Mouse (Mus musculus) embryo, embryonic 11 days (tissue): ENCODE results near the gene D430042O09Rik.

ENCODE experiments used
- DNase-seq: peaks from one replicate; pipeline ENCODE4 v3.0.0-alpha.2; 2015

The D430042O09Rik gene

GRCm38 (mm10) chr7:125741271-125741703 lies 33.6 kb downstream of the D430042O09Rik start:
- DNase-seq: no peak

- DNase-seq: no peak
These were observed 37.1 kb downstream of the D430042O09Rik start for GRCm38 (mm10) chr7:125744774-125745173.

- DNase-seq: no peak
These were observed 39.1 kb downstream of the D430042O09Rik start for GRCm38 (mm10) chr7:125746621-125747315.

- DNase-seq: peak; percentile 11
These were observed 39.6 kb downstream of the D430042O09Rik start for GRCm38 (mm10) chr7:125747316-125747690.

GRCm38 (mm10) chr7:125748186-125748585 lies 40.5 kb downstream of the D430042O09Rik start:
- DNase-seq: peak; percentile 67

GRCm38 (mm10) chr7:125752699-125753325 lies 45.1 kb downstream of the D430042O09Rik start:
- DNase-seq: no peak

GRCm38 (mm10) chr7:125753326-125753715 lies 45.6 kb downstream of the D430042O09Rik start:
- DNase-seq: no peak

- DNase-seq: no peak
These were observed 49.1 kb downstream of the D430042O09Rik start for GRCm38 (mm10) chr7:125756806-125757205.

- no peak for DNase-seq
These were observed 50.4 kb downstream of the D430042O09Rik start for GRCm38 (mm10) chr7:125757896-125758623.

- DNase-seq: no peak
These were observed 54.6 kb downstream of the D430042O09Rik start for GRCm38 (mm10) chr7:125762289-125762688.

GRCm38 (mm10) chr7:125762883-125763830 lies 55.5 kb downstream of the D430042O09Rik start:
- DNase-seq: peak; percentile 30

- no peak for DNase-seq
These were observed 56.7 kb downstream of the D430042O09Rik start for GRCm38 (mm10) chr7:125764373-125764772.

- DNase-seq: peak; percentile 79
These were observed 59.5 kb downstream of the D430042O09Rik start for GRCm38 (mm10) chr7:125766976-125767831.

GRCm38 (mm10) chr7:125772961-125773571 lies 65.4 kb downstream of the D430042O09Rik start:
- DNase-seq: no peak

- DNase-seq: peak; percentile 30
These were observed 75.5 kb downstream of the D430042O09Rik start for GRCm38 (mm10) chr7:125783206-125783605.

GRCm38 (mm10) chr7:125786105-125786504 lies 78.4 kb downstream of the D430042O09Rik start:
- no peak for DNase-seq

GRCm38 (mm10) chr7:125787046-125787445 lies 79.4 kb downstream of the D430042O09Rik start:
- no peak for DNase-seq

GRCm38 (mm10) chr7:125790039-125790438 lies 82.4 kb downstream of the D430042O09Rik start:
- DNase-seq: no peak

GRCm38 (mm10) chr7:125806571-125806970 lies 98.9 kb downstream of the D430042O09Rik start:
- no peak for DNase-seq

GRCm38 (mm10) chr7:125808210-125808609 lies 100.5 kb downstream of the D430042O09Rik start:
- no peak for DNase-seq

GRCm38 (mm10) chr7:125812721-125813120 lies 105.0 kb downstream of the D430042O09Rik start:
- DNase-seq: no peak
